Mouse (Mus musculus) thymus, postnatal 36 days (tissue): ENCODE results near the gene Kcnj15.

ENCODE experiments used
- DNase-seq, 2 experiments: peaks; one replicate each; pipeline ENCODE4 v3.0.0; 2022; ENCODE audit warnings: mixed read lengths in 2 of 2

The Kcnj15 gene

DNA sequence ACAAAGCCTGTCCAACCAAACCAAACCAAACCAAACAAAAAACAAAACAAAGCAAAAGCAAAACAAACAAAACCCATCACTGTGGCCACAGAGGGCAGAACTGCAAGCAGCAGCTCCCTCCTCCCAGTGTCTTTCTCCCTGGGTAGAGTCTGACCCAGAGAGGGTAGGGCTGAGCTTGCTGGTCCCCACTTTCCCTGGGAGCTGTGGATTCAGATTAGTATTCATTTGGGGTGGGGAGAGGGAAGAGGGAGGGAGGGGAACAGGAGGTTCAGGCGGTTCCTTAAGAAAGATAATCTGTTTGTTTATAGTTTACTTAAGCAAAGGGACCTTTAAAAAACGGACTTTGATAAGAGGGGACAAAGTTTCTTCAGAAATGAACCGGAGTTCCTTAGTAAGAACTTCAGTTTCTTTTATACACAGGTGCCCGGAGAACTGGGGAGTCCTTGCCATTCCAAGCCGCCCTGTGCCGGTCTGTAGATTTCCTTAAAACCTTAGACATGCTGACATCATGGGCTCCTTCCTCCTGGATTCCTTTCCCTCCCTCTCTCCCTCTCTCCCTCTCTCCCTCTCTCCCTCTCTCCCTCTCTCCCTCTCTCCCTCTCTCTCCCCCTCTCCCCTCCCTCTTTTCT, at the start of gene Kcnj15:
Gene Kcnj15 (plus strand): TSS at position 293 of the 629 bp plus-strand sequence.
- no peak for DNase-seq

DNA sequence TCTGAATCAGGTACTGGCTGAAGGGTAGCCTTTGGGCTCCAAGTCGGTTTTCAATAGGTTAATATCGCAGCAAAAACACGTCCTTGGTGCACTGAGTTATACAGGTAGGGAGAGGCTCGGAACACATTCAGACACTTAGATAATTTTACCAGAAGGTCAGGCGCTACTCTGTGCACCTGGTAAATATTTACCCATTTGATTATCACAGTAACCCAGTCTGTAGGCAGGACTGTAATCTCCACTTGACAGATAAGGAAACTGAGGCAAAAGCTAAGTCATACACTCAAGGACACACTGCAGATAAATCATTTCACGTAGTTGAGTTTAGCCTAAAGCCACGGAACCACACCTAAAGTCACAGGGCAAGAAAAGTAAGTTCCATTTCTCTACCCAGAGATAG, 49.1 kb upstream of the Kcnj15 start:
- DNase-seq, result no peak

DNA sequence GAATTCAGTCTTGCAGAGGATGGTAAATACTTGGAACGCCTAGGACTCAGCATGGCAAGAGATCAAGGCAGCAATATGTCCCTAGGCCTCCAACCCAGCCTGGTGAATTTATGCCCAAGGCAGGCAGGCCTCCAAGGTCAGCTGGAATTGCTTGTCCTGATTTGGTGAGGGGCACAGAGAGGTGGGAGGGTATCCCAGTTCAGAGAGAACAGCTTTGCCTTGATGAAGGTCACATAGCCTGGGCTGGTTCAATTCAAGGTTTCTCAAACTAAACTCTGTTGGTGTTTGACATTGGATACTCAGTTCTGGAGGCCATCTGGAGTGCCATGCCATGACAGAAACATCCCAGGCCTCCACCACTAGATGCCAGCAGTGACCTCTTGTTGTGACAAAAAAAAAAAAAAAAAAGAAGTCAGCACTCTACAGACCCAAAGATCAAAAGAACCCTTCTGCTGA, 48.3 kb upstream of the Kcnj15 start:
- DNase-seq, result no peak

DNA sequence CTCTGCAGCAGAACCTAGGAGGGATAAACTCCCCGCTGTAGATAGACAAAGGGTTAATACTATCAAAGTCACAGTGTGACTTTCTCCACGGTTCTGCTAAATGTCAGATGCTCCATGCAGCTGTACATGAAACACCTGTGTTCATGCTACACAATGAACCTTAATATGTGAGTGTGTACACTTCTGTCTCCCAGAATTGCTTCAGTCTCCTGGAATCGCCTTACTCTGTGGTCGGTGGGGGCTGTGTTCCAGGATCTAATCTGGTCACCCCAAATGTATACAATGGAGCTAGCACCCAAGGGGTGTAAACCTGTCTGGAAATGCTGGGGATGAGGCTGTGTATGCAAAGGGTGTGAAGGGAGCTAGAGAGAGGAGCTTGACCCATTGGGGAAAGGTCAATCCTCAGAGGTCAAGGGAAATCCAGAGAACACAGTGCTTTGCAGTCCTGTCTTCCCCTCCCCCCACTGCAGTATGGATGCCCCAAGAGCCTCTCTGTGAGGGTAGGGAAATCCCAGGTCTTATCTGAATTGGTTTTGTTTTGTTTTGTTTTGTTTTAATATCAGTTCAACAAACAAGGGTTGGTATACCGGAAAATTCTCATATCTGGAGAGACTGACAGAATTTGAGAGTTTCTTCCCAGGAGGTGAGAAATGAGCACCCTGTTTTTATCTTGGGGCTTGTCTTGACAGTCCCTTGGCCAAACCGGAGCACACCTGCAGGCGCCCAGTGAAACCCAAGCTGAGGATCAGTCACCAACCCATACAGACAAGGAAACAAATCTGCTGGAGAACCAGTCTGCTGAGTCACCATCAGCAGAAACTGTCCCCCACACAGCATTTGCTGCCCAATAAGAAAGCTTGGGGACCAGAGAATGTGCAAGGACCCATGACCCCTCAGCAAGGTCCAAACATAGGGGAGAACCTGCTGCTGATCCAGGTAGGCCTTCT, 42.8 kb upstream of the Kcnj15 start:
- no peak for DNase-seq

- DNase-seq, result no peak
Observed at GRCm38 (mm10) chr16:95215782-95216181, 41.6 kb upstream of the Kcnj15 start.

GRCm38 (mm10) chr16:95216346-95216745, 41.0 kb upstream of the Kcnj15 start:
- no peak for DNase-seq

GRCm38 (mm10) chr16:95216824-95217223, 40.5 kb upstream of the Kcnj15 start:
- no peak for DNase-seq

DNA sequence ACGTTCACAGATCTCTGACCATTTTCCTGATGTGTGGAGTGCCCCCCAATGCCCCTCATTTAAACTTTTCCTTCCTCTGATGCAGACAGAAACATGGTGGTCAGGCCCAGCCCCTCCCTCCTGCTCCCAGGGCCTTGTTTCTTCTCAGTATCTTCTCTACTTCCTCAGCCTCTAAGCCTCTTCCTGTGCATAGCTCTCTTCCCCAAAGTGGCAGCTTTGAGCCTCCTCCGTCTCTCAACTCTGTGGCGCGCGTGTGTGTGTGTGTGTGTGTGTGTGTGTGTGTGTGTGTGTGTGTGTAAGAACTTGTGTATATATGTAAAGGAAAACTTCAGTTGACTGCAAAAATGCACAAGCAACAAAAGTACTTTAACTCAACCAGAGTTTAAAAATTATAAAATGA, 38.6 kb upstream of the Kcnj15 start:
- peak; percentile 18 to 39 for DNase-seq

DNA sequence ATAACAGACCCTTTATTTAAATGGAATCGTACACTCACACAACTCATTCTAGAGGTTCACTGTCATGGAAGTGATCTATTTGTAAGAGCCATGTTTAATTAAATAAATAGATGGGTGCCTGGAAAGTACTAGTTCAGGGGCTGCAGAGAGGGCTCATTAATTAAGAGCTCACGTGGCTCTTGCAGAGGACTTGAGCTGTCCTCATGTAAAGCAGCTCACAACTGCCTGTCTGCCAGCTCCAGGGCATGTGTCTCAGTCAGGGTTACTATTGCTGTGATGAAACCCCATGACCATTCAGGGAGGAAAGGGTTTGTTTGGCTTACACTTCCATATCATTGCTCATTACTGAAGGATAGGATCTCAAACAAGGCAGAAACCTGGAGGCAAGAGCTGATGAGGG, 37.9 kb upstream of the Kcnj15 start:
- DNase-seq, result no peak

- DNase-seq, result no peak
Observed at GRCm38 (mm10) chr16:95221051-95221450, 36.3 kb upstream of the Kcnj15 start.

GRCm38 (mm10) chr16:95222026-95222718, 35.2 kb upstream of the Kcnj15 start:
- no peak for DNase-seq

GRCm38 (mm10) chr16:95223435-95223834, 33.9 kb upstream of the Kcnj15 start:
- DNase-seq, result no peak

- no peak for DNase-seq
Observed at GRCm38 (mm10) chr16:95225285-95225684, 32.1 kb upstream of the Kcnj15 start.

GRCm38 (mm10) chr16:95231768-95232167, 25.6 kb upstream of the Kcnj15 start:
- no peak for DNase-seq

- no peak for DNase-seq
Observed at GRCm38 (mm10) chr16:95234891-95235548, 22.3 kb upstream of the Kcnj15 start.

DNA sequence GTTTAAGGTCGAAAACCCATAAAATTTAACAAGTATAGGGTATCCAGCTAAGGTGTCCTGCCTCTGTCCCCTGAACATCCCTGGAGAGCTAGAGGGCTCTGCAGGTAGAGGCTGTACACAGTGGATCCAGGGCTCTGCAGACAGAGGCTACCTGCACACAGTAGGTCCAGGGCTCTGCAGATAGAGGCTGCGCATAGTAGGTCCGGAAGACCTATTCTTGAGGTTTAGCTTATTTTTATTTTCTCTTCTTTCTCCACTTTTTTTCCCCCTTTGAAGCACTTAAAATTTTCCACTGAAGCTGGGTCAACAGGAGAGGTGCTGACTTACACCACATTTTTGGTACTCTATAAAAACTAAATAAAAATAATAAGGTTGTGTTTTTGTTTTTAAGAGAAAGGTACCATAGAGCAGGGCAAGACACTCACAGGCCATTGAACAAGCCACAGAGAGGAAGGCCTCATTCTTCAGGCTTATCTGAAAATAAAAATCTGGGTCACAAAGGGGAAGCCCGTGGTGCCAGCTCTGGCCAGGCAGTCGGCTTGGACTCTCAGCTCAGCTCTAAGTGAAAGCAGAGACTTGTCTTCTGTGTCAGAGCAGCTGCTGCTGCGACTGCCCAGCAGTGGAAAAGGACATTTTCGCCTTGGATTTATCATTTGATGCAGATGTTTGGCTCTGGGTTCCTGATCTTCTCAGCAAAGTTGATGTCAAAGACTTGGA, 18.0 kb upstream of the Kcnj15 start:
- no peak for DNase-seq

DNA sequence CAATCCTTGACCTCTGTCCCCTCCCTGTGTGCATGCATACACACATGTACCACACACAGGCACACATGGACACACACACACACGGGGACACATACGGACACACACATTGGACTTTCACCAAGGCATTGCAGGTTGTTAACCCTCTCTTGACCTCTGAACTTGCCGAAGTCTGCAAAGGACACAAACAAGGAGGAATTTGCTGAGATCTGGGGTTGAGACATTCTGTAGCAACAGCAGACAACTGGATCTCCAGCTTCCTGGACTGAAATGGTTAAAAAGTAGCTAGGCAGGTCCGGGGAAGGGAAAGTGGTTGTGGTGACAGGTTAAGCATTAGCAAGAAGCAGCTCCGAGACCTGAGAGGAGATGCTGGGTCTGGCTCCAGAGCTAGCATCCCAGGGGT, 16.7 kb upstream of the Kcnj15 start:
- DNase-seq, result no peak

DNA sequence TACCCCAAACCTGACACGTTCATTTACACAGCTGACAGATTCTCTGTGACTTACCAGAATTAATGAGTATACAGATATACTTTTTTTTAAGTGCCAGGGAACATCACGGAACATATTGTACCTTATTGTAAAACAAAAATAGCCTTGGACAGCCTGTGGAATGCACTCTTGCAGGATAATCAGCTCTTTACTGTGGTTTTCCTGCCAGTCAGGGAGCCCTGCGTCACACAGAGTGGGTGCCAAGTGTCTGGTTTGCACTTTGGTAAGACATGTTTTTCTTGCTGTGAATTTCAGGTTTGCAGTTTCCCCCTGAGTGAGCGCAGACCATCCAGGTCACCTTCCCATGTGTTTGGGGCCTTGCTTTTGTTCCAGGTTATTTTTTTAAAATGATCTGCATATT, 15.8 kb upstream of the Kcnj15 start:
- no peak for DNase-seq

DNA sequence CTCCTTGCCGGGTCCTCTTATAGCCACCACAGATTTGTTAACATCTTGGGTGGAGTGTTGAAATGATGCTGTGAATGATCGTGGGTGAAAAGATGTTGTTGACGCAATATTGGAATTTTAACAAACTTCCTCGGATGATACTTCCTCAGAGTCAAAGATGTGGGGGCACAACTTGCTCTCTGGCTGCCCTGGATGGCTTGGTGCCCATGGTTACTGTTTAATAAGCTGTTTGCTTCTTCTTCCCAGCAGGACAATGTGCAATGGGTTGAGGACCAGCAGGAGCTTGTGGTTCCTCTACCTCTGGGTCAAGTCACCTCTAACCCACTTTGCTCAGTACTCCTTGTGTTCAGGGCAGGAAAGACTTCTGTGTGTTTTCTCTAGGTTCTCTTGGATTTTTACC, 15.2 kb upstream of the Kcnj15 start:
- DNase-seq, result no peak

- DNase-seq, result no peak
Observed at GRCm38 (mm10) chr16:95243401-95243800, 14.0 kb upstream of the Kcnj15 start.

DNA sequence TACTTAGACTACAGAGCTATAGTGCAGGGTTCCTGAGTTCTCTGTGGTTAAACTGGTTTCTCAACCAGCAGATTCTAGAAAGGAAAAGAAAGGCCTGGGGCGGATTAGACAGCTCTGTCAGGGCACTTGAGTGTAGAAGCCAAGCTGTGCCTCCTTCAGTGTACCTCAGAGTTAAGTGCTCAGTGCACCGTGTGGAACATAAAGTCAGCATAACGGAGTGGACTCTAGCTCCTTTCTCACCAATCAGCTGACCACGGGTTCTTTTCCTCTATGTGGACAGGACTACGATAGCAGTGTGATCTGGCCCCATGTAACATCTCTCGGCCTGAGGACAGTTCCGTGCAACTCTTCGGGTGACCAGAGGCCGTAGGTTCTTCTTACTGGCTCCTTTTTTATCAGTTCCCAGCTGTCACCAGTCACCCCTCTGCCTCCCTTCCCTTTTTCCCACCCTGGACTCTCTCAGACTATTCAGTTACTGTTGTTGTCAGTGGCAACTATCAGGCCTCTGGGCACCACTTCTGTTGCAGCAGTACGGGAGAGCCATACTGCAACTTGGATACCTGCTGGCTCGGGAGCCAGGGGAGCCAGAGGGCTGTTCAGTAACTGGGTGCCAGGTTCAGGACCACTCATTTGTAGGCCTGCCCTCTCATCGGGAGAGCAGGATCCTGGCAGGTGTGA, 12.6 kb upstream of the Kcnj15 start:
- DNase-seq, result no peak

DNA sequence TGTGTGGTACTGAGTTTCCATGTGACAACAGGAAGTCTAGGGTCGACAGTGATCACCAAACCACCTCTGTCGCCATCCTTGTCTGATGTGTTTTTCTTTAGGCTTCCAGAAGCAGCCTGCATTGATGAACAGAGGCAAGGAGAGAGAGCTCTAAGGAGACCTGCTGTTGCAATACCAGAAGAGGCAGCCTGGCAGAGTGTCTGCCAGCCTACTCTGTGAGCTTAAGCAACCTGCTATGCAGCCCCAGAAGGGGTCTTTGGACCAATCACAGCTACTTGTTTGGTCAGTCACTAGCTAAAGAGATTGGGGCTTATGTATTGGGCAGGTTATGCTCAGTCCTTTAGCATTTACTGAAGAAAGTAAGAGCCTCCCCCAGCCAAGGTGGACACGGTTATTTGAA, 11.9 kb upstream of the Kcnj15 start:
- no peak for DNase-seq
